Mouse (Mus musculus): ENCODE results near the gene Med27. TPM values are rescaled to one million over a fixed set of nuclear protein-coding genes. Genes with fewer than 3 reads are reported as not detected.

Gene Med27
- polyA plus RNA-seq, 1 experiment from 2014 or later, result 53.8 TPM

- 26% methylated on average over 12 of the region's 12 CpGs for WGBS
- Histone ChIP-seq H3K27ac (no peak overlapping the region), H3K4me1 (peaks cover 37% of the 10 kb centered on the region), H3K27me3 (ENCODE audit: insufficient read depth, poor library complexity, severe bottlenecking) (0 out of 2 replicates have a peak, but pooled peaks cover 5% of the 10 kb centered on the region), H3K4me3 (peak overlapping the region; percentile 29), H3K9me3 (no peaks in the 10 kb centered on the region), H3K36me3 (no peaks in the 10 kb centered on the region)
- DNase-seq (ENCODE audit: low spot score), result no peak
Measured at GRCm38 (mm10) chr2:29546571-29546970, 200.0 kb downstream of the Med27 start.

- WGBS, result 71% methylated on average over 7 of the region's 7 CpGs
- no peak overlapping the region for H3K27ac ChIP-seq
- H3K27me3 ChIP-seq (ENCODE audit: insufficient read depth, poor library complexity, severe bottlenecking), result no peaks in the 10 kb centered on the region
- H3K4me1 ChIP-seq, result peaks cover 9% of the 10 kb centered on the region
- no peaks in the 10 kb centered on the region for H3K36me3 ChIP-seq
- H3K9me3 ChIP-seq, result no peaks in the 10 kb centered on the region
- DNase-seq (ENCODE audit: low spot score), result no peak
- no peak overlapping the region for H3K4me3 ChIP-seq
Measured at GRCm38 (mm10) chr2:29551816-29552585, 205.4 kb downstream of the Med27 start.

GRCm38 (mm10) chr2:29553945-29554634 is 207.5 kb downstream of the Med27 start:
- 57% methylated on average over 4 of the region's 4 CpGs for WGBS
- H3K27me3 ChIP-seq (ENCODE audit: insufficient read depth, poor library complexity, severe bottlenecking), result no peaks in the 10 kb centered on the region; the same call in 1 of the 2 replicates

GRCm38 (mm10) chr2:29558561-29558960 is 211.9 kb downstream of the Med27 start:
- H3K36me3 ChIP-seq, result no peaks in the 10 kb centered on the region
- DNase-seq (ENCODE audit: low spot score), result no peak
- H3K27ac ChIP-seq, result no peak overlapping the region
- peaks cover 4% of the 10 kb centered on the region for H3K4me1 ChIP-seq
- H3K9me3 ChIP-seq, result no peaks in the 10 kb centered on the region
- no peak overlapping the region for H3K4me3 ChIP-seq
- no peaks in the 10 kb centered on the region; the same call in 1 of the 2 replicates for H3K27me3 ChIP-seq (ENCODE audit: insufficient read depth, poor library complexity, severe bottlenecking)
- 85% methylated on average over 6 of the region's 6 CpGs for WGBS

More at GRCm38 (mm10) chr2:29553945-29554634, 207.5 kb downstream of the Med27 start:
- Histone ChIP-seq H3K4me3 (no peak overlapping the region), H3K9me3 (no peaks in the 10 kb centered on the region), H3K4me1 (peaks cover 7% of the 10 kb centered on the region), H3K36me3 (no peaks in the 10 kb centered on the region), H3K27ac (no peak overlapping the region)
- DNase-seq (ENCODE audit: low spot score), result no peak

- no peaks in the 10 kb centered on the region for H3K9me3 ChIP-seq
- no peak overlapping the region for H3K27ac ChIP-seq
- peaks cover 4% of the 10 kb centered on the region for H3K27me3 ChIP-seq (ENCODE audit: insufficient read depth, poor library complexity, severe bottlenecking)
- 82% methylated on average over 3 of the region's 3 CpGs for WGBS
- no peaks in the 10 kb centered on the region for H3K4me1 ChIP-seq
- no peaks in the 10 kb centered on the region for H3K36me3 ChIP-seq
- H3K4me3 ChIP-seq, result no peak overlapping the region
- DNase-seq (ENCODE audit: low spot score), result no peak
Measured at GRCm38 (mm10) chr2:29559955-29560354, 213.3 kb downstream of the Med27 start.

- no peaks in the 10 kb centered on the region for H3K36me3 ChIP-seq
- no peak overlapping the region for H3K4me3 ChIP-seq
- H3K9me3 ChIP-seq, result no peaks in the 10 kb centered on the region
- H3K27ac ChIP-seq, result no peak overlapping the region
- WGBS, result 73% methylated on average over 4 of the region's 4 CpGs
- peaks cover 6% of the 10 kb centered on the region for H3K27me3 ChIP-seq (ENCODE audit: insufficient read depth, poor library complexity, severe bottlenecking)
- H3K4me1 ChIP-seq, result peaks cover 12% of the 10 kb centered on the region
- DNase-seq (ENCODE audit: low spot score), result no peak
Measured at GRCm38 (mm10) chr2:29561468-29561867, 214.8 kb downstream of the Med27 start.

- H3K4me1 ChIP-seq, result peaks cover 14% of the 10 kb centered on the region
- H3K27me3 ChIP-seq (ENCODE audit: insufficient read depth, poor library complexity, severe bottlenecking), result peaks cover 6% of the 10 kb centered on the region
- no peaks in the 10 kb centered on the region for H3K9me3 ChIP-seq
- 69% methylated on average over 7 of the region's 7 CpGs for WGBS
- no peaks in the 10 kb centered on the region for H3K36me3 ChIP-seq
- H3K27ac ChIP-seq, result no peak overlapping the region
- H3K4me3 ChIP-seq, result no peak overlapping the region
- DNase-seq (ENCODE audit: low spot score), result no peak
Measured at GRCm38 (mm10) chr2:29563986-29564385, 217.4 kb downstream of the Med27 start.

- no peak overlapping the region for H3K4me3 ChIP-seq
- peaks cover 17% of the 10 kb centered on the region for H3K4me1 ChIP-seq
- no peaks in the 10 kb centered on the region for H3K9me3 ChIP-seq
- no peak for DNase-seq (ENCODE audit: low spot score)
- H3K27ac ChIP-seq, result peak overlapping the region; percentile 49; the same call in 1 of the 2 replicates
- no peaks in the 10 kb centered on the region for H3K36me3 ChIP-seq
- peaks cover 6% of the 10 kb centered on the region; the same call in 1 of the 2 replicates for H3K27me3 ChIP-seq (ENCODE audit: insufficient read depth, poor library complexity, severe bottlenecking)
- WGBS, result 7% methylated on average over 17 of the region's 17 CpGs
Measured at GRCm38 (mm10) chr2:29565570-29566433, 219.2 kb downstream of the Med27 start.

GRCm38 (mm10) chr2:29571921-29572700 is 225.5 kb downstream of the Med27 start:
- WGBS, result 65% methylated on average over 9 of the region's 9 CpGs
- DNase-seq (ENCODE audit: low spot score), result no peak
- Histone ChIP-seq H3K27me3 (ENCODE audit: insufficient read depth, poor library complexity, severe bottlenecking) (no peaks in the 10 kb centered on the region), H3K27ac (no peak overlapping the region), H3K4me1 (peaks cover 28% of the 10 kb centered on the region), H3K36me3 (no peaks in the 10 kb centered on the region), H3K9me3 (no peaks in the 10 kb centered on the region), H3K4me3 (no peak overlapping the region)

- Histone ChIP-seq H3K27me3 (ENCODE audit: insufficient read depth, poor library complexity, severe bottlenecking) (peaks cover 4% of the 10 kb centered on the region; the same call in 1 of the 2 replicates), H3K9me3 (no peaks in the 10 kb centered on the region), H3K27ac (no peak overlapping the region), H3K4me3 (no peak overlapping the region), H3K4me1 (peaks cover 28% of the 10 kb centered on the region), H3K36me3 (no peaks in the 10 kb centered on the region)
- DNase-seq (ENCODE audit: low spot score), result no peak
- 58% methylated on average over 5 of the region's 5 CpGs for WGBS
Measured at GRCm38 (mm10) chr2:29572811-29573427, 226.3 kb downstream of the Med27 start.

GRCm38 (mm10) chr2:29573591-29573990 is 227.0 kb downstream of the Med27 start:
- H3K27ac ChIP-seq, result no peak overlapping the region

More at GRCm38 (mm10) chr2:29573591-29573990, 227.0 kb downstream of the Med27 start:
- no peak overlapping the region for H3K4me3 ChIP-seq
- no peaks in the 10 kb centered on the region for H3K36me3 ChIP-seq
- no peaks in the 10 kb centered on the region for H3K9me3 ChIP-seq
- H3K27me3 ChIP-seq (ENCODE audit: insufficient read depth, poor library complexity, severe bottlenecking), result peaks cover 8% of the 10 kb centered on the region; the same call in 1 of the 2 replicates
- H3K4me1 ChIP-seq, result peaks cover 28% of the 10 kb centered on the region
- DNase-seq (ENCODE audit: low spot score), result peak; percentile 90
- 9% methylated on average over 5 of the region's 5 CpGs for WGBS
